Mouse (Mus musculus) embryonic facial prominence, embryonic 14.5 days (tissue): ENCODE data around the gene Me3. TPM values are rescaled to one million over a fixed set of nuclear protein-coding genes. Genes with fewer than 3 reads are reported as not detected.

Experiments
- ATAC-seq: fragments of 200-750 bp; cut with Nextera tagmentation; 2 replicates; pipeline ENCODE4 v1.8.0; 2017; ENCODE audit warnings: low read depth, moderate number of reproducible peaks, moderate TSS enrichment
- DNase-seq: peaks from one replicate; pipeline ENCODE4 v3.0.0-alpha.2; 2015; ENCODE audit warnings: low spot score
- H3K27ac ChIP-seq: fragments of 300-500 bp; sonication (generic); replicated peaks from 2 replicates; pipeline ENCODE4 v1.5.1; 2014; ENCODE audit warnings: low read depth, mild to moderate bottlenecking, low read length, moderate library complexity
- H3K27me3 ChIP-seq: fragments of 300-500 bp; sonication (generic); replicated peaks from 2 replicates; pipeline ENCODE4 v1.6.1; 2014; ENCODE audit warnings: low read length; ENCODE audit not compliant: control insufficient read depth, insufficient read depth
- H3K36me3 ChIP-seq: fragments of 300-500 bp; sonication (generic); 2 replicates; pipeline ENCODE4 v1.6.1; 2014; ENCODE audit warnings: low read length, mixed read lengths; ENCODE audit not compliant: control insufficient read depth, insufficient read depth
- H3K4me1 ChIP-seq: fragments of 300-500 bp; sonication (generic); 2 replicates; pipeline ENCODE4 v1.6.1; 2014; ENCODE audit warnings: antibody characterized with exemption, low read length; ENCODE audit not compliant: control insufficient read depth, insufficient read depth
- H3K4me2 ChIP-seq: fragments of 300-500 bp; sonication (generic); 2 replicates; pipeline ENCODE4 v1.6.1; 2014; ENCODE audit warnings: low read depth, mild to moderate bottlenecking, low read length, moderate library complexity, mixed read lengths
- H3K4me3 ChIP-seq: fragments of 300-500 bp; sonication (generic); 2 replicates; pipeline ENCODE4 v1.5.1; 2014; ENCODE audit warnings: low read depth, mild to moderate bottlenecking, low read length
- H3K9ac ChIP-seq: fragments of 300-500 bp; sonication (generic); 2 replicates; pipeline ENCODE4 v1.6.1; 2014; ENCODE audit warnings: low read depth, mild to moderate bottlenecking, low read length, moderate library complexity, mixed read lengths
- H3K9me3 ChIP-seq: fragments of 300-500 bp; sonication (generic); 2 replicates; pipeline ENCODE4 v1.6.1; 2016; ENCODE audit warnings: low read length; ENCODE audit not compliant: control insufficient read depth
- WGBS: fragments of 180-500 bp; shearing (Covaris S2); extraction: QIAGEN DNeasy Blood & Tissue Kit; methylation state at CpG from one replicate; pipeline ENCODE4 v1.1.7; 2014; 5-methylcytosine and 5-hydroxymethylcytosine counted together
- polyA plus RNA-seq: library from polyadenylated mRNA; unstranded; fragments of >200 nt; fragmentation: Nextera tagmentation; extraction: Ambion mirVana; gene quantifications from 2 replicates; pipeline ENCODE4 v1.2.1, GENCODE M21; 2014

Me3 gene
- polyA plus RNA-seq, 1 experiment from 2014 or later, result 1.9 TPM

- no peak for ATAC-seq
- no peaks in the 10 kb centered on the region for H3K36me3 ChIP-seq
- WGBS, result 30% methylated on average over 8 of the region's 8 CpGs
- H3K4me2 ChIP-seq, result no peak overlapping the region; the same call in 1 of the 2 replicates
- H3K27ac ChIP-seq, result no peak overlapping the region
- H3K4me1 ChIP-seq, result peaks cover 19% of the 10 kb centered on the region
- no peak overlapping the region for H3K4me3 ChIP-seq
- no peak overlapping the region for H3K9ac ChIP-seq
- H3K9me3 ChIP-seq, result no peaks in the 10 kb centered on the region
- no peaks in the 10 kb centered on the region for H3K27me3 ChIP-seq
- DNase-seq, result peak; percentile 52
Measured at GRCm38 (mm10) chr7:89798358-89799020, 166.3 kb downstream of the Me3 start.

DNA sequence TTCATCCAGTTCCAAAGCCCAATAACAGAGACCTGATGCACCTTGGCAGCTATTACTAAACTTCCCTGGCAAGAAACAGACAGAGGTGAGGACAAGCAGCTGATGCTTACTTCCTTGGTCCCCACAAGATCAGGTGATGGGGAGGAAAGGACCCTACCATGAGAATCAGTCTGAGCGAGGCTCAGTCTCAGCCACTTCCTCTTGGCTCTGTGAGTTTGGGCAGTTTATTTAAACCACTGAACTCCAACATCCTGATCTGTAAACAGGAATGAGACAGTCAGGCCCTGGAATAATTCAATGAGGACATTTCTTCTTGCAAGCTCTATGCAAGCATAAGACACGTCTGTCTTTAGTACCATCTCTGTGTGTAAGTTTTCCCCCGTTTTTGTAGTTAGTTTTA lies 170.3 kb downstream of the Me3 start:
- DNase-seq (no peak), ATAC-seq (no peak)
- peaks cover 15% of the 10 kb centered on the region for H3K4me1 ChIP-seq
- WGBS, result 71% methylated on average over 3 of the region's 3 CpGs
- H3K27me3 ChIP-seq, result no peaks in the 10 kb centered on the region
- no peak overlapping the region for H3K4me2 ChIP-seq
- no peaks in the 10 kb centered on the region for H3K9me3 ChIP-seq
- no peak overlapping the region for H3K27ac ChIP-seq
- H3K36me3 ChIP-seq, result no peaks in the 10 kb centered on the region
- no peak overlapping the region for H3K9ac ChIP-seq
- no peak overlapping the region for H3K4me3 ChIP-seq

- ATAC-seq (no peak), DNase-seq (no peak)
- H3K36me3 ChIP-seq, result no peaks in the 10 kb centered on the region
Measured at GRCm38 (mm10) chr7:89803966-89804365, 171.8 kb downstream of the Me3 start.

DNA sequence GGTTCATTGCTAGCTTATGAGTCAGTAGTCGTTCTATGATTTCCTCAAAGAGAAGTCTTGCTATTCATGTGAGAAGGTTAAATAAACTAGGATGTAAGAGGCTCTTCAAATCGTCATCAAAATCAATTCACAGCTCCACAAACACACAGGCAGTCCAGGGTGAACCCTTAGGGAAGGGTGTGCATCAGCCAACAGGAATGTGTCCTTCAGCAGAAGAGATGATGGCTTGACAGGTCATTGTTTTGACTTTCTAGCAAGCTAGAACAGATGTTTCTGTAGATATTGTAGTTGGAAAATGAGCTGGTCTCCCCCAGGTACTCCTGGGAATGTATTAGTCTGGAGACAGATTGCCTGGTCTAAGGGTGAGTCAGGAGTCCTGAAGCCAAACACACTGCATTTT lies 177.2 kb downstream of the Me3 start:
- Histone ChIP-seq H3K9me3 (no peaks in the 10 kb centered on the region), H3K9ac (no peak overlapping the region), H3K27ac (no peak overlapping the region), H3K36me3 (no peaks in the 10 kb centered on the region), H3K27me3 (no peaks in the 10 kb centered on the region), H3K4me1 (no peaks in the 10 kb centered on the region), H3K4me2 (no peak overlapping the region), H3K4me3 (no peak overlapping the region)
- ATAC-seq, result no peak
- 47% methylated on average over 2 of the region's 2 CpGs for WGBS
- no peak for DNase-seq

More at GRCm38 (mm10) chr7:89803966-89804365, 171.8 kb downstream of the Me3 start:
- Histone ChIP-seq H3K27me3 (no peaks in the 10 kb centered on the region), H3K4me1 (peaks cover 2% of the 10 kb centered on the region; the same call in 1 of the 2 replicates), H3K27ac (no peak overlapping the region), H3K9me3 (no peaks in the 10 kb centered on the region), H3K4me3 (no peak overlapping the region), H3K4me2 (no peak overlapping the region), H3K9ac (no peak overlapping the region)
- 91% methylated on average over 4 of the region's 4 CpGs for WGBS

DNA sequence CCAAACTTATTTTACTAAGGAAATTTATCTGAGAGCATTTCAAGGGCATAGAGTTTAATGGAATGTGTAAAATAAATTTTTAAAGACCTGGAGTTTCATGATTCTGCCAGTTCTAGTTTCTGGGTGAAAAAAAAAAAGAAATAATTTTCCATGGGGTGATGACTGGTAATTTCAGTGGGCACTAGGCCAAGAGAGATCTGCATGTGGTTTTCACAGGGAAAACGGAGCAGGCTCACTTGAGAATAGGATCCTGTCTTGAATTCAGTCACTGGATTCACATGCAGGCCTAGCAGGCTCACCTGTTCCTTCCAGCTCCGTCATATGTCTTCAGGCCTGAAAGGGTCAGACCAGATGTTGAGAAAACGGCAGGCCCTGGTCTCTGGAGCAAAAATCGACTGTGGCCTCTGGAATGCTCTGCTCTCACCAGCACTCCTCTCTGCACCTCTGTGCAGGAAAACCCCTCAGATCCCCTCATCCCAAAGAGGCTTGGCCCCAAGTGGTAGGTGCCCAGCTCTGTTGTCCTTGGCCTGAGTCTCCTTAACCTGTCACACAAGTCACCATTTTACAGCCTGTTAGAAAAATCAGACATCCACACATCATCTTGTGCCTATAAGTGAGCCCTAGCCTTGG lies 196.4 kb downstream of the Me3 start:
- no peak overlapping the region for H3K4me2 ChIP-seq
- DNase-seq (peak; percentile 59), ATAC-seq (no peak)
- H3K36me3 ChIP-seq, result no peaks in the 10 kb centered on the region
- H3K27ac ChIP-seq, result peak overlapping the region; percentile 30
- H3K27me3 ChIP-seq, result no peaks in the 10 kb centered on the region
- no peak overlapping the region for H3K9ac ChIP-seq
- WGBS, result 37% methylated on average over 4 of the region's 4 CpGs
- no peak overlapping the region for H3K4me3 ChIP-seq
- no peaks in the 10 kb centered on the region for H3K9me3 ChIP-seq
- peaks cover 9% of the 10 kb centered on the region for H3K4me1 ChIP-seq

DNA sequence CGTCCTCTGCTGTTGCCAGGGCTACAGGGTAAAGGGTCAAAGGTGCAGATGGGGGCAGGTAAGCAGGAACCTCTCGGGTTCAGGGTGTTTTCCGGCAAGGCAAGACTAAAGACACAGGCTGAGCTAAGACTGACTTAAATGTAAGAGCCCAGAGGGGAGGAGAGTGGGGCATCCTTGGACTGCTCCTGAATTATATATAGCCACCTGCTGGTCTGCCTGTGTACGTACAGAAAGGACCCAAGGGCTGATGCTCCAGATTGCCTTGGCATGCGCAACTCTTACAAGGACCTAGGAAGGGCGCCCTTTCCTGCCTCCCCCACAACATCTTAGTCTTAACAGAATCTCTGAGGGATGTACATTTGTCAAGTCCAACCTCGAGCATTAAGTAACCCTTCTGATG lies 197.0 kb downstream of the Me3 start:
- peaks cover 9% of the 10 kb centered on the region for H3K4me1 ChIP-seq
- H3K4me2 ChIP-seq, result no peak overlapping the region
- H3K27ac ChIP-seq, result no peak overlapping the region; the same call in none of the 2 replicates
- 53% methylated on average over 7 of the region's 7 CpGs for WGBS
- no peaks in the 10 kb centered on the region for H3K9me3 ChIP-seq
- ATAC-seq (peak; percentile 65; the same call in 1 of the 2 replicates), DNase-seq (peak; percentile 69)
- H3K36me3 ChIP-seq, result no peaks in the 10 kb centered on the region
- no peaks in the 10 kb centered on the region for H3K27me3 ChIP-seq
- no peak overlapping the region for H3K4me3 ChIP-seq
- no peak overlapping the region for H3K9ac ChIP-seq

- no peak overlapping the region for H3K4me2 ChIP-seq
- H3K36me3 ChIP-seq, result no peaks in the 10 kb centered on the region
- 83% methylated on average over 8 of the region's 8 CpGs for WGBS
- no peak overlapping the region for H3K27ac ChIP-seq
- no peaks in the 10 kb centered on the region for H3K9me3 ChIP-seq
- ATAC-seq (no peak), DNase-seq (no peak)
- no peak overlapping the region for H3K4me3 ChIP-seq
- peaks cover 8% of the 10 kb centered on the region for H3K4me1 ChIP-seq
- H3K9ac ChIP-seq, result no peak overlapping the region
- H3K27me3 ChIP-seq, result no peaks in the 10 kb centered on the region
Measured at GRCm38 (mm10) chr7:89833521-89833920, 201.3 kb downstream of the Me3 start.

- DNase-seq, result no peak
- no peak overlapping the region for H3K4me2 ChIP-seq
- H3K27me3 ChIP-seq, result no peaks in the 10 kb centered on the region
- no peak overlapping the region for H3K4me3 ChIP-seq
- no peaks in the 10 kb centered on the region for H3K4me1 ChIP-seq
- ATAC-seq, result no peak
- no peak overlapping the region for H3K9ac ChIP-seq
- H3K36me3 ChIP-seq, result no peaks in the 10 kb centered on the region
- 52% methylated on average over 8 of the region's 8 CpGs for WGBS
- H3K9me3 ChIP-seq, result no peaks in the 10 kb centered on the region
- H3K27ac ChIP-seq, result no peak overlapping the region
Measured at GRCm38 (mm10) chr7:89835566-89835965, 203.4 kb downstream of the Me3 start.

DNA sequence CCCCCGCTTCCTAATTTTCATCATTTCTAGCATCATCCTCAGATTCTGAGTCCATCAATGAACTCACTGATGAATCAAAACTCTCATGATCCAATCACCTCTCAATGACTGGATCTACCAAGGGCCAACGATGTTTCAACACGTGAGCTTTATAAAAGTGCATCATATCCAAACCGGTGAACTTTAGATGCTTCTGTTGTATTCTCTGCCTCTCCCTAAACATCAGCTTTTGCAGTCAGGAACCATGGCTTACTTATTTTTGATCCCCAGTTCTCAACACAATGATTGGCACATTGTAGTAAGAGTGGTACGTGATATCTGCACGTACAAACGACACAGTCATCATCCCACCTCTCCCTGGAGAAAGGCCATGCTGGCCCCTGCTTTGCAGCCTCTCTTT lies 204.5 kb downstream of the Me3 start:
- H3K9ac ChIP-seq, result no peak overlapping the region
- H3K4me1 ChIP-seq, result no peaks in the 10 kb centered on the region
- H3K4me2 ChIP-seq, result no peak overlapping the region
- WGBS, result 94% methylated on average over 7 of the region's 7 CpGs
- no peak for ATAC-seq
- no peaks in the 10 kb centered on the region for H3K27me3 ChIP-seq
- H3K36me3 ChIP-seq, result no peaks in the 10 kb centered on the region
- DNase-seq, result no peak
- H3K4me3 ChIP-seq, result no peak overlapping the region
- H3K27ac ChIP-seq, result no peak overlapping the region
- H3K9me3 ChIP-seq, result no peaks in the 10 kb centered on the region
